Mouse (Mus musculus): ENCODE data around the gene Cacng8. TPM values are rescaled to one million over a fixed set of nuclear protein-coding genes. Genes with fewer than 3 reads are reported as not detected.
A peak's percentile ranks its signal among the peaks of the same experiment; 100 is the strongest.

Gene Cacng8
- polyA plus RNA-seq, 1 experiment from 2014 or later = 2.5 TPM

DNA sequence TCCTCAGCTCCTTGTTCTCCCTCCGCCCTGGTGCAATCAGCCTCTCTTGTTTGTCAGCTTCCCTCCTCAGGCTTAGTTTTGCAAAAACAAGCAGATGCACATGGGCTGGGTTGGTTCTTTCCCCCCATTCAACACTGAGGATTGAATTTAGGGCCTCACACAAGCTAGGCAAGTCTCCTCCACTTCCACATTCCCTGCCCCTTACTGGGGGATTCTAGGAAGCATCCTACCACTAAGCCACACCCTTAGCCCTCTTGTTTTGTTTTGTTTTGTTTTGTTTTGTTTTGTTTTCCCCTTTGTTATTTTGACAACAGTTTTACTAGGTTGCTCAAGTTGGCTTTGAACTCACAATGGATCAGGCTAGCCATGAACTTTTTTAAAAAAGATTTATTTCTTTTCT, 29.8 kb upstream of the Cacng8 start:
- Histone ChIP-seq H3K9ac (ENCODE audit: low read length) (no peak overlapping the region), H3K27ac (ENCODE audit: low read depth) (no peak overlapping the region), H3K4me1 (replicated peaks; ENCODE audit: control insufficient read depth, insufficient read depth, low read length) (no peaks in the 10 kb centered on the region), H3K9me3 (ENCODE audit: control insufficient read depth, low read length) (no peaks in the 10 kb centered on the region), H3K27me3 (replicated peaks; ENCODE audit: control insufficient read depth, insufficient read depth, low read length) (no peaks in the 10 kb centered on the region), H3K4me2 (ENCODE audit: low read length) (no peak overlapping the region), H3K36me3 (ENCODE audit: control insufficient read depth, insufficient read depth, low read length) (peaks cover 12% of the 10 kb centered on the region; the same call in 1 of the 2 replicates), H3K4me3 (ENCODE audit: low read depth, low read length) (no peak overlapping the region)
- WGBS = 100% methylated on average over 1 of the region's 1 CpGs
- no peak for DNase-seq (ENCODE audit: low spot score)
- ATAC-seq (replicated peaks; ENCODE audit: low FRiP score, low TSS enrichment, low read depth) = no peak

- 36% methylated on average over 11 of the region's 11 CpGs for WGBS
- DNase-seq (ENCODE audit: low spot score) = no peak
These were observed 24.8 kb upstream of the Cacng8 start for GRCm38 (mm10) chr7:3365547-3366279.

GRCm38 (mm10) chr7:3366705-3367516, 23.6 kb upstream of the Cacng8 start:
- 17% methylated on average over 42 of the region's 42 CpGs for WGBS
- Histone ChIP-seq H3K9me3 (ENCODE audit: control insufficient read depth, low read length) (no peaks in the 10 kb centered on the region), H3K4me2 (ENCODE audit: low read length) (peak overlapping the region; percentile 18; the same call in 1 of the 2 replicates), H3K9ac (ENCODE audit: low read length) (no peak overlapping the region), H3K4me3 (ENCODE audit: low read depth, low read length) (no peak overlapping the region), H3K36me3 (ENCODE audit: control insufficient read depth, insufficient read depth, low read length) (no peaks in the 10 kb centered on the region; the same call in 1 of the 2 replicates), H3K4me1 (replicated peaks; ENCODE audit: control insufficient read depth, insufficient read depth, low read length) (0 out of 2 replicates have a peak, but pooled peaks cover 4% of the 10 kb centered on the region), H3K27me3 (replicated peaks; ENCODE audit: control insufficient read depth, insufficient read depth, low read length) (peaks cover 9% of the 10 kb centered on the region; the same call in 1 of the 2 replicates), H3K27ac (ENCODE audit: low read depth) (no peak overlapping the region)
- ATAC-seq (replicated peaks; ENCODE audit: low FRiP score, low TSS enrichment, low read depth) (no peak), DNase-seq (ENCODE audit: low spot score) (no peak)

More at GRCm38 (mm10) chr7:3365547-3366279, 24.8 kb upstream of the Cacng8 start:
- Histone ChIP-seq H3K4me3 (ENCODE audit: low read depth, low read length) (no peak overlapping the region), H3K27ac (ENCODE audit: low read depth) (no peak overlapping the region), H3K9me3 (ENCODE audit: control insufficient read depth, low read length) (no peaks in the 10 kb centered on the region), H3K4me1 (replicated peaks; ENCODE audit: control insufficient read depth, insufficient read depth, low read length) (0 out of 2 replicates have a peak, but pooled peaks cover 4% of the 10 kb centered on the region), H3K27me3 (replicated peaks; ENCODE audit: control insufficient read depth, insufficient read depth, low read length) (peaks cover 9% of the 10 kb centered on the region; the same call in 1 of the 2 replicates), H3K4me2 (ENCODE audit: low read length) (no peak overlapping the region), H3K9ac (ENCODE audit: low read length) (no peak overlapping the region), H3K36me3 (ENCODE audit: control insufficient read depth, insufficient read depth, low read length) (peaks cover under 1% of the 10 kb centered on the region; the same call in 1 of the 2 replicates)
- ATAC-seq (replicated peaks; ENCODE audit: low FRiP score, low TSS enrichment, low read depth) = no peak

DNA sequence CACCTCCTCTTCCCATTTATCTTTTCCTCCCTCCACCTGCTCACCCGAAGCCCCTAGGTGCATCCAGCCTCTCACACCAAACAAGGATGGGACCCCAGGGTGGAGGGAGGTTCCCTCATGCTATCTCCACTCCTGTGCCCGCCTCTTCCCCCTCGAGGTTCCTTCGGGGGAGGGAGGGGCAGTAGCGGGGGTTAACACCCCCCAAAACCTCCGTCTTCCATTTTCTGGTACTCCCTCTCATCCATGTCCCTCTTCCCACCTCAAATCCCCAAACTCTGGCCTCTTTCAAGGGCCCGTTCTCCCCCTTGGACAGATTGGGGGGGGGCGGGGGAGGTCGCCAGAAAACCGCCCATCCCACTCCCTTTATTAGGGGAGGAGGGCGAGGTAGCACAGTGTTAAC, 22.9 kb upstream of the Cacng8 start:
- Histone ChIP-seq H3K4me3 (ENCODE audit: low read depth, low read length) (no peak overlapping the region), H3K4me1 (replicated peaks; ENCODE audit: control insufficient read depth, insufficient read depth, low read length) (0 out of 2 replicates have a peak, but pooled peaks cover 4% of the 10 kb centered on the region), H3K9me3 (ENCODE audit: control insufficient read depth, low read length) (no peaks in the 10 kb centered on the region), H3K36me3 (ENCODE audit: control insufficient read depth, insufficient read depth, low read length) (no peaks in the 10 kb centered on the region; the same call in 1 of the 2 replicates), H3K4me2 (ENCODE audit: low read length) (peak overlapping the region; percentile 18; the same call in 1 of the 2 replicates), H3K27me3 (replicated peaks; ENCODE audit: control insufficient read depth, insufficient read depth, low read length) (peaks cover 9% of the 10 kb centered on the region; the same call in 1 of the 2 replicates), H3K9ac (ENCODE audit: low read length) (no peak overlapping the region), H3K27ac (ENCODE audit: low read depth) (no peak overlapping the region)
- 14% methylated on average over 11 of the region's 11 CpGs for WGBS
- DNase-seq (ENCODE audit: low spot score) (peak; percentile 52), ATAC-seq (replicated peaks; ENCODE audit: low FRiP score, low TSS enrichment, low read depth) (no peak)

GRCm38 (mm10) chr7:3368311-3368710, 22.2 kb upstream of the Cacng8 start:
- Histone ChIP-seq H3K4me2 (ENCODE audit: low read length) (no peak overlapping the region), H3K4me1 (replicated peaks; ENCODE audit: control insufficient read depth, insufficient read depth, low read length) (0 out of 2 replicates have a peak, but pooled peaks cover 4% of the 10 kb centered on the region), H3K36me3 (ENCODE audit: control insufficient read depth, insufficient read depth, low read length) (no peaks in the 10 kb centered on the region; the same call in 1 of the 2 replicates), H3K27ac (ENCODE audit: low read depth) (no peak overlapping the region), H3K4me3 (ENCODE audit: low read depth, low read length) (no peak overlapping the region), H3K9ac (ENCODE audit: low read length) (no peak overlapping the region), H3K9me3 (ENCODE audit: control insufficient read depth, low read length) (no peaks in the 10 kb centered on the region), H3K27me3 (replicated peaks; ENCODE audit: control insufficient read depth, insufficient read depth, low read length) (peaks cover 9% of the 10 kb centered on the region; the same call in 1 of the 2 replicates)
- 29% methylated on average over 12 of the region's 12 CpGs for WGBS
- DNase-seq (ENCODE audit: low spot score) = no peak
- no peak for ATAC-seq (replicated peaks; ENCODE audit: low FRiP score, low TSS enrichment, low read depth)

DNA sequence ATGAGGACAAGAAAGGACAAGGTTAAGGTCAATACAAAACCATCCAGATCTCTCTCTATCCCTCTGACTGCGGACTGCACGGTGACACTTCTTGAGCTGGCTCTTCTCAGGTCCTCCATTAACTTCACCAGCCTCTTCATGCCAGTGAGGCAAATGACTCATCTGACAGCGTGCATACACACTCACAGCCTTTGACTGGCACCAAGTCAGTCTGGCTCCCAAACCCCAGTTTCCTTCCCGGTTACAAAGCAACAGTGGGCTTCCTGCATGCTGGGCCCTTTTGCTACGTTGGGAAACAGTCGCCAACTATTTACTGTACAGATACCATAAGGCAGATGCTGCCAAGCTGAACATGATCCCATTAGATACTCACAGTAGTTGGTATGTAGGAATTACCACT, 21.3 kb upstream of the Cacng8 start:
- Histone ChIP-seq H3K4me1 (replicated peaks; ENCODE audit: control insufficient read depth, insufficient read depth, low read length) (0 out of 2 replicates have a peak, but pooled peaks cover 4% of the 10 kb centered on the region), H3K9me3 (ENCODE audit: control insufficient read depth, low read length) (no peaks in the 10 kb centered on the region), H3K27ac (ENCODE audit: low read depth) (no peak overlapping the region), H3K4me3 (ENCODE audit: low read depth, low read length) (no peak overlapping the region), H3K4me2 (ENCODE audit: low read length) (no peak overlapping the region), H3K9ac (ENCODE audit: low read length) (no peak overlapping the region), H3K36me3 (ENCODE audit: control insufficient read depth, insufficient read depth, low read length) (no peaks in the 10 kb centered on the region; the same call in 1 of the 2 replicates), H3K27me3 (replicated peaks; ENCODE audit: control insufficient read depth, insufficient read depth, low read length) (peaks cover 9% of the 10 kb centered on the region; the same call in 1 of the 2 replicates)
- 72% methylated on average over 6 of the region's 6 CpGs for WGBS
- no peak for DNase-seq (ENCODE audit: low spot score)
- ATAC-seq (replicated peaks; ENCODE audit: low FRiP score, low TSS enrichment, low read depth) = no peak

DNA sequence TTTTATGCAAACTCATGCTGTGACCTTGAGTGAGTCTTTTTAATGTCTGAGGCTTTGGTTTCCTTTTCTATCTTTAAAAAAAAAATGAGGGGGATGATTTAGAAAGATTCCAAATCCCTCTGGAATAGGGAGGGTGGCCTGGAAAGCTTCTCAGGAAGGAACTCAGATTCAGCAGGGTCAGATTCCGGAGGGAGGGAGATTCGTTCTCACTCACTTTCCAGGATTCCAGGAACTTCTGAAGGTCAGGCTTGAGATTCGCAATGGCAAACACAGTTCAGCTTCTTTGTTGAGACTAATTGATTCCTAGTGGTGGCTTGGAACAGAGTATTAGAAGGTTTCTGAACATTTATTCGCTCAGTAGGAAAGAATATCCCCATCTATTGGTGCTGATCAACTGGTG, 20.1 kb upstream of the Cacng8 start:
- no peak overlapping the region for H3K4me2 ChIP-seq (ENCODE audit: low read length)
- H3K27ac ChIP-seq (ENCODE audit: low read depth) = 0 out of 2 replicates have a peak overlapping the region, but pooled peaks have one; percentile 27
- H3K9me3 ChIP-seq (ENCODE audit: control insufficient read depth, low read length) = no peaks in the 10 kb centered on the region
- DNase-seq (ENCODE audit: low spot score) (no peak), ATAC-seq (replicated peaks; ENCODE audit: low FRiP score, low TSS enrichment, low read depth) (no peak)
- H3K27me3 ChIP-seq (replicated peaks; ENCODE audit: control insufficient read depth, insufficient read depth, low read length) = peaks cover 9% of the 10 kb centered on the region; the same call in 1 of the 2 replicates
- 46% methylated on average over 4 of the region's 4 CpGs for WGBS
- H3K9ac ChIP-seq (ENCODE audit: low read length) = no peak overlapping the region
- H3K4me3 ChIP-seq (ENCODE audit: low read depth, low read length) = no peak overlapping the region
- no peaks in the 10 kb centered on the region for H3K36me3 ChIP-seq (ENCODE audit: control insufficient read depth, insufficient read depth, low read length)
- 0 out of 2 replicates have a peak, but pooled peaks cover 4% of the 10 kb centered on the region for H3K4me1 ChIP-seq (replicated peaks; ENCODE audit: control insufficient read depth, insufficient read depth, low read length)

DNA sequence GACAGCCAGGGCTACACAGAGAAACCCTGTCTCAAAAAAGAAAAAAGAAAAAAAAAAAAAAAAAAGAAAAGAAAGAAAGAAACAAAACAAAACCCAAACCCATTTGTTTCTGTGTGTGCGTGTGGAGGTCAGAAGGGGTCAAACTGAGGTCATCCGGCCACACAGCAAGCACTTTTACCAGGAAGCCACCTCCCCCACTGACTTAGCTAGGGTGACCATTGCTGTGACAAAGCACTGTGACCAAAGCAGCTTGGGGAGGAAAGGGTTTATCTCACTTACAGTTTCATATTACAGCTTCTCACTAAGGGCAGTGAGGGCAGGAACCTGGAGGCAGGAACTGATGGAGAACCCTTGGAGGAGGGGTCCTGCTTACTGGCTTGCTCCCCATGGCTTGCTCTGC, 18.1 kb upstream of the Cacng8 start:
- Histone ChIP-seq H3K4me2 (ENCODE audit: low read length) (no peak overlapping the region), H3K36me3 (ENCODE audit: control insufficient read depth, insufficient read depth, low read length) (no peaks in the 10 kb centered on the region), H3K27ac (ENCODE audit: low read depth) (no peak overlapping the region), H3K4me1 (replicated peaks; ENCODE audit: control insufficient read depth, insufficient read depth, low read length) (0 out of 2 replicates have a peak, but pooled peaks cover 4% of the 10 kb centered on the region), H3K9me3 (ENCODE audit: control insufficient read depth, low read length) (no peaks in the 10 kb centered on the region), H3K4me3 (ENCODE audit: low read depth, low read length) (no peak overlapping the region), H3K9ac (ENCODE audit: low read length) (no peak overlapping the region), H3K27me3 (replicated peaks; ENCODE audit: control insufficient read depth, insufficient read depth, low read length) (no peaks in the 10 kb centered on the region)
- DNase-seq (ENCODE audit: low spot score) (no peak), ATAC-seq (replicated peaks; ENCODE audit: low FRiP score, low TSS enrichment, low read depth) (no peak)
- WGBS = 75% methylated on average over 2 of the region's 2 CpGs
